Comparison of ENCODE assay signal across 14 mouse cellular contexts in the genomic region with DNA sequence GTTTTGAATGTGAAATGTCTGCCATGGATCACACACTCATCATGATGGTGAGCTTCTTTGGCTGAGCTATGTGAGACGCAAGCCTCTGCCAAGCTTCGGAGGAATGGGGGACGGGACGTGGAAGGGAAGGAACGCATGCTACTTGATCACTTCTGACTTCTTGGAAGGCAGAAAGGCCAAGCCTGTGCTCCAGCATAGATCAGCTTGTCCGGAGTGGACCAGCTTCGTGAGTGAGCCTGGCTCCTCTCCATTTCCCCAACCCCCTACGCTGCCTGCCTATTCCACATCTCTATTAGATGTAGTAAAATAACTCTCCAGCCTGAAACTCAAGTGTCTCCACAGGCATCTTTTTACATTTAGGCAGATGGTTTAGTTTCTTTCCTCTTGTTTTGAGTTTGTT. TPM values are rescaled to one million over a fixed set of nuclear protein-coding genes. Genes with fewer than 3 reads are reported as not detected.
A peak's percentile ranks its signal among the peaks of the same experiment; 100 is the strongest.
DNase-seq lines count a peak whose midpoint lies in the region; ATAC-seq and TF ChIP-seq lines count a peak whose summit lies in the region.
"Had no signal": no experiment of that assay in that cellular context is flagged by ENCODE, and none has a peak within 500 bp of the region (broad histone marks: within the 10 kb centered on the region; RNA-seq: fewer than 3 reads in every experiment).

No protein-coding gene starts in this region.

- H3K36me3 ChIP-seq in lung, embryonic 16.5 days (ENCODE audit: control insufficient read depth, insufficient read depth, low read length): no peaks in the 10 kb centered on the region
- no peaks in the 10 kb centered on the region for H3K36me3 ChIP-seq in hindbrain, embryonic 11.5 days (ENCODE audit: control insufficient read depth, insufficient read depth, low read length)
- H3K36me3 ChIP-seq in forebrain, embryonic 10.5 days (replicated peaks): no peaks in the 10 kb centered on the region

- H3K27ac ChIP-seq in lung, embryonic 16.5 days (ENCODE audit: low read length): no peak overlapping the region
- no peak overlapping the region for H3K27ac ChIP-seq in hindbrain, embryonic 11.5 days (ENCODE audit: low read depth, low read length)
- no peak overlapping the region for H3K27ac ChIP-seq in forebrain, embryonic 10.5 days
- H3K27ac ChIP-seq: left cerebral cortex, adult 2 months had no signal

- peaks cover 6% of the 10 kb centered on the region for H3K4me1 ChIP-seq in lung, embryonic 16.5 days (replicated peaks; ENCODE audit: control insufficient read depth, insufficient read depth, low read length)
- no peaks in the 10 kb centered on the region for H3K4me1 ChIP-seq in lung, adult 2 months (ENCODE audit: control insufficient read depth, insufficient read depth, low read length)
- H3K4me1 ChIP-seq in hindbrain, embryonic 11.5 days (replicated peaks; ENCODE audit: control insufficient read depth, insufficient read depth, low read length): no peaks in the 10 kb centered on the region
- H3K4me1 ChIP-seq in forebrain, embryonic 10.5 days: peaks cover 10% of the 10 kb centered on the region
- H3K4me1 ChIP-seq: megakaryocyte, embryonic 14.5 days had no signal

- H3K4me3 ChIP-seq in lung, embryonic 16.5 days (ENCODE audit: low read length): no peak overlapping the region
- H3K4me3 ChIP-seq in lung, adult 2 months (replicated peaks; ENCODE audit: extremely low read depth, low read depth, low read length): no peak overlapping the region
- no peak overlapping the region for H3K4me3 ChIP-seq in hindbrain, embryonic 11.5 days (ENCODE audit: low read depth, low read length)
- no peak overlapping the region for H3K4me3 ChIP-seq in forebrain, embryonic 10.5 days
- H3K4me3 ChIP-seq: left cerebral cortex, adult 2 months; megakaryocyte, embryonic 14.5 days had no signal

- peak; percentile 11 for DNase-seq in gastrocnemius, postnatal 10 days
- DNase-seq in gastrocnemius, postnatal 36 days: no peak
- DNase-seq in lung, adult 2 months: no peak
- DNase-seq in kidney, adult 9 months: peak; percentile 33
- peak; percentile 27 for DNase-seq in skeletal muscle tissue, adult 2 months (ENCODE audit: low read depth, low spot score)
- DNase-seq in hindbrain, embryonic 11.5 days (ENCODE audit: low spot score): no peak
- no peak for DNase-seq in forebrain, embryonic 10.5 days (ENCODE audit: extremely low spot score, low spot score)
- DNase-seq: heart, adult 18-20 months; heart, postnatal 36 days had no signal

- H3K9me3 ChIP-seq in lung, embryonic 16.5 days (ENCODE audit: control insufficient read depth, low read length): no peaks in the 10 kb centered on the region
- H3K9me3 ChIP-seq in hindbrain, embryonic 11.5 days (ENCODE audit: control insufficient read depth, low read length): no peaks in the 10 kb centered on the region
- H3K9me3 ChIP-seq in forebrain, embryonic 10.5 days: no peaks in the 10 kb centered on the region

- TF ChIP-seq POLR2A in lung, adult 2 months (IDR thresholded peaks at IDR 0.05; ENCODE audit: borderline replicate concordance, extremely low read depth, low read depth, low read length): no peak

- no peak overlapping the region for H3K9ac ChIP-seq in lung, embryonic 16.5 days (ENCODE audit: low read length)
- H3K9ac ChIP-seq in hindbrain, embryonic 11.5 days (ENCODE audit: low read depth, low read length): no peak overlapping the region

- no peak for TF ChIP-seq CTCF in lung, adult 2 months (IDR thresholded peaks at IDR 0.05; ENCODE audit: insufficient read depth, low read length)

- peak; percentile 86 for ATAC-seq in lung, embryonic 16.5 days (ENCODE audit: low read depth)
- ATAC-seq in hindbrain, embryonic 11.5 days (ENCODE audit: low FRiP score): no peak
- ATAC-seq: forebrain, embryonic 16.5 days had no signal

- H3K4me2 ChIP-seq in lung, embryonic 16.5 days (ENCODE audit: low read depth, low read length): no peak overlapping the region
- no peak overlapping the region for H3K4me2 ChIP-seq in hindbrain, embryonic 11.5 days (replicated peaks; ENCODE audit: low read depth, low read length)

- intact Hi-C loops in gastrocnemius, postnatal 36 days (cut with DNase I): no loop called here

- H3K27me3 ChIP-seq in lung, embryonic 16.5 days (ENCODE audit: control insufficient read depth, insufficient read depth, low read depth, low read length): no peaks in the 10 kb centered on the region
- H3K27me3 ChIP-seq in hindbrain, embryonic 11.5 days (ENCODE audit: control insufficient read depth, insufficient read depth, low read length): no peaks in the 10 kb centered on the region
- no peaks in the 10 kb centered on the region for H3K27me3 ChIP-seq in forebrain, embryonic 10.5 days (ENCODE audit: poor library complexity, severe bottlenecking)
- H3K27me3 ChIP-seq: megakaryocyte, embryonic 14.5 days had no signal

- 52% methylated on average over 8 of the region's 8 CpGs for WGBS in lung, embryonic 16.5 days
- WGBS in lung, adult 2 months: 77% methylated on average over 8 of the region's 8 CpGs
- WGBS in hindbrain, embryonic 11.5 days: 93% methylated on average over 8 of the region's 8 CpGs
- 91% methylated on average over 8 of the region's 8 CpGs for WGBS in forebrain, embryonic 10.5 days

RNA-seq across cellular contexts. Expression of a gene that starts 32.2 kb away (rescaled TPM):
- total RNA-seq in gastrocnemius, postnatal 10 days (2021): 10 to 100 TPM; 31.3 to 40.4 TPM
- 1 to 10 TPM; 3.8 to 4.0 TPM for total RNA-seq in gastrocnemius, postnatal 36 days (2021)
- polyA plus RNA-seq in lung, embryonic 16.5 days (2015; fragmentation: Nextera tagmentation; extraction: Ambion mirVana): 69.1 and 76.9 TPM in 2 replicates
- polyA plus RNA-seq in lung, adult 2 months (2012; rRNA removed): 6.7 and 7.4 TPM in 2 replicates
- polyA plus RNA-seq in hindbrain, embryonic 11.5 days (2014; fragmentation: Nextera tagmentation; extraction: Ambion mirVana): 33.6 and 55.2 TPM in 2 replicates
- polyA plus RNA-seq in forebrain, embryonic 10.5 days (2016; fragmentation: Nextera tagmentation; extraction: Ambion mirVana): 19.0 and 19.9 TPM in 2 replicates
- total RNA-seq: monocyte, adult 5-6 weeks had no signal

Comparison
In these comparisons a context has a peak if more than half of its experiments do, and no peak if none do; other contexts are left out.
1. DNase-seq: peak in gastrocnemius, postnatal 10 days (single experiment), kidney, adult 9 months (single experiment) and skeletal muscle tissue, adult 2 months (single experiment); none in gastrocnemius, postnatal 36 days (0 of 2), lung, adult 2 months (single experiment), hindbrain, embryonic 11.5 days (single experiment) and forebrain, embryonic 10.5 days (single experiment).